ENCODE assay signal across 28 mouse cellular contexts in the genomic region with DNA sequence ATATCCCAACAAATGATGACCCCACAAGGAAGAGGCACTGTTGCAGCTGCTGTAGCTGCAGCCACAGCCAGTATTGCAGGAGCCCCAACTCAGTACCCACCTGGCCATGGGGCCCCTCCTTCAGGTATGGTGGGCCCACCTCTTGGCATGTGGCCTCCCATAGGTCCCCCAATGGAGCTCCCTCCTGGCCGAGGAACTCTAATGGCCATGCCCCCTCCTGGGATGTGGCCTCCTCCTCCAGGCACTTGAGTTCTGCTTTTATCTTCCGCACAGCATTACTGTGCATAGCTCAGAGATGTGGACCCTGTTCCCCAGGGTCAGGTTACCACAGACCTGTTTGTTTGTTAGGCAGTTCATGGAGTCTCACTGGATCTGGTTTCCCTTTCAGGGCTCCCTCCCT. TPM values are rescaled to one million over a fixed set of nuclear protein-coding genes. Genes with fewer than 3 reads are reported as not detected.
"Had no signal": no experiment of that assay in that cellular context is flagged by ENCODE, and none has a peak within 500 bp of the region (broad histone marks: within the 10 kb centered on the region; RNA-seq: fewer than 3 reads in every experiment).

No protein-coding gene starts in this region.

- H3K27ac ChIP-seq: limb, embryonic 10.5 days; limb, embryonic 13.5 days; liver, embryonic 12.5 days; liver, embryonic 15.5 days; lung, embryonic 15.5 days had no signal

- H3K27me3 ChIP-seq: limb, embryonic 13.5 days; liver, embryonic 12.5 days; liver, embryonic 15.5 days; lung, embryonic 15.5 days had no signal

- H3K9me3 ChIP-seq: limb, embryonic 10.5 days; limb, embryonic 13.5 days; liver, embryonic 12.5 days; liver, embryonic 15.5 days; lung, embryonic 15.5 days; megakaryocyte, embryonic 14.5 days had no signal

- H3K4me1 ChIP-seq: liver, embryonic 12.5 days; liver, embryonic 15.5 days; lung, embryonic 15.5 days; megakaryocyte, embryonic 14.5 days had no signal

- ATAC-seq: intestine, embryonic 16.5 days; liver, embryonic 12.5 days had no signal

- H3K36me3 ChIP-seq: limb, embryonic 10.5 days; limb, embryonic 13.5 days; liver, embryonic 12.5 days; liver, embryonic 15.5 days; lung, embryonic 15.5 days had no signal

- H3K9ac ChIP-seq: limb, embryonic 13.5 days; liver, embryonic 12.5 days; liver, embryonic 15.5 days; lung, embryonic 15.5 days had no signal

- H3K4me2 ChIP-seq: limb, embryonic 13.5 days; liver, embryonic 12.5 days; liver, embryonic 15.5 days; lung, embryonic 15.5 days; midbrain, embryonic 11.5 days had no signal

- H3K4me3 ChIP-seq: limb, embryonic 10.5 days; limb, embryonic 13.5 days; liver, embryonic 12.5 days; liver, embryonic 15.5 days; lung, embryonic 15.5 days; megakaryocyte, embryonic 14.5 days had no signal

- DNase-seq: kidney, adult 8-10 months; kidney, postnatal 4 days; liver; lung, adult 18-20 months; lung, postnatal 10 days; lung, postnatal 36 days; midbrain, embryonic 14.5 days; thymus, adult 18-20 months; thymus, postnatal 36 days had no signal

RNA-seq across cellular contexts. Expression of gene Slc22a16, which starts 20.8 kb away (rescaled TPM):
- total RNA-seq: layer of hippocampus, adult 18-20 months; layer of hippocampus, postnatal 25 days; left cerebral cortex, adult 18-20 months; left cerebral cortex, postnatal 25 days; midbrain, postnatal 0 days had no signal
- polyA plus RNA-seq: intestine, embryonic 16.5 days; limb, embryonic 10.5 days; limb, embryonic 13.5 days; liver, embryonic 12.5 days; liver, embryonic 15.5 days; lung, embryonic 15.5 days; midbrain, embryonic 11.5 days; midbrain, embryonic 14.5 days; midbrain, postnatal 0 days; neural tube, embryonic 11.5 days; neural tube, embryonic 14.5 days; small intestine, adult 2 months; spleen, adult 2 months; stomach, embryonic 16.5 days; urinary bladder, adult 2 months had no signal
